Mouse (Mus musculus): Measurements from ENCODE around the gene Aplp1.
"Not testable (repeated sequence)": the region's sequence is repeated elsewhere in the genome, so short reads cannot be mapped to it uniquely, and the experiment has no call there.

Gene Aplp1

DNA sequence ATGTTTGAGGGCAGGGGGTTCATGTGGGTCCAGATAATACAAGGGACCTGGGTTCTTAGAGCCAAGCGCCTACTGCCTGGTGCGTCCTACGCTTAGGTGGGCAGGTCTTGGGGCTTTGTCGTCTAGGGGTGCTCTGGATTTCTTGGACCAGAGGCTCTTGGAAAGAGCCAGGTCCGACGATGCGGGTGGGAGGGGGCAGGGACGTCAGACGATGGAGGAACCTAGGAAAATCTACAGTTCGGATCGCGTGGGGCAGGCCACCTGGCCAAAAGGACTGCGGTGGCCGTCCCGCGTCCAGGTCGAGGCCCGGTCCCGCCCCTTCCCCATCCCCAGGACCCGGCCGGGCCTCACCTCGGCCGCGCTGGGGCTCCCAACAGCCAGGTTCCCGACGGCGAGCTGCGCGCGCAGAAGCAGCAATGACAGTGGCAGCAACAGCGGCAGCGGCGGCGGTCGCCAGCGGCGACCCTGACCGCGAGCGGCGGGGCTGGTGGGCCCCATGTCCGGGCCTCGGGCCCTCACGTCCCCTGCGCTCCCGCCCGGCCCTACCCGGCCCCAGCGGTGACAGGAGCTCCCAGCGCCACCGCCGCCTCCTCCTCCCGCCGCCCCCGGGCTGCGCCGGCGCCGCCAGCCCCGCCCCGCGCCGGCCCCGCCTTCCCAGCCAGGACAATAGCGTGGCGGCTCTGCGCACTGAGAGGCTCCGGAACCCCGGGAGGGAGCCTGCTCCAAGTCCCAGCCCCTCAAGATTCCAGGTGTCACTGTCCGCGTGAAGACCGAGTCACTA, at the start of gene Aplp1:
Gene Aplp1, minus strand, starts transcription at position 565 of the 781 bp plus-strand sequence.
- peak; percentile 68 for DNase-seq

DNA sequence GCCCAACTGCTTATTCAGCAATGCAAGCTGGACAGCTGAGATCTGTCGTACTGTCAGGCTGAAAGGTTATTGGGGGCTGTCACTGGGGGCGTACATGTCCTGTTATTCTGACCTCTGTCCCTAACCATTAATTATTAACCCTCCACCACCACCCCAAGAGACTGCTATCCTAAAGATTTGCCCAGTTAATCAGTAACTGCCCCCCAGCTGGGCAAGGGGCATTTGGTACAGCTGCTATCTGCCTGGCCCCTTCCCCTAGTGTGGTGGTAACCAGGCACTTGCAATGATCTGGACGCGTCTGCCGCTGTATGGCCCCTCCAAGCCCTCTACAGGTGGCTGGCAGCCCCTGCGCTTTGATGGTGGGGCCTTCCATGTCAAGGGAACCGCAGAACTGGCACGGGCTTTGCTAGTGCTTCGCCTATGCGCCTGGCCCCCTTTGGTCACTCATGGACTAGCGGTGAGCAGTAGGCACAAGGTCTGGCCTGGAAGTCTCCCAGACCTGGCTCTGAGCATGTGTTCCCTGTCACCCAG, 48.1 kb upstream of the Aplp1 start, which contains the start of gene Prodh2:
Gene Prodh2, plus strand, starts transcription at position 222 of the 531 bp plus-strand sequence.
- DNase-seq: no peak

DNA sequence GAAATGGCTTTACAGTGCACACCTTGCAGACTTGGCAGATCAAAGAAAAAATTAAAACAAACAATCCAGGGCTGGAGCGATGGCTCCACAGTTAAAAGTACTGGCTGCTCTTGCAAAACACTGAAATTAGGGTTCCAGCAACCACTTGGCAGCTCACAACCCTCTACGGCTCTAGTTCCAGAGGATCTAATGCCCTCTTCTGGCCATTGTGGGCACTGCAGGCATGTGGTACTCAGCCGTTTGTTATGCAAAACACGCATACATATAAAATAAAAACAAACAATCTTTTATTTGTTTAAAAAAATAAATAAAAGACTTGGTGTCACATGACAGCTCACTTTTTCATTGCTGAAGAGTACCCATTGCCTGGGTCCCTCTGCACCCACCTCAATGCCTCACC, 47.4 kb upstream of the Aplp1 start:
- peak; percentile 84 for DNase-seq

DNA sequence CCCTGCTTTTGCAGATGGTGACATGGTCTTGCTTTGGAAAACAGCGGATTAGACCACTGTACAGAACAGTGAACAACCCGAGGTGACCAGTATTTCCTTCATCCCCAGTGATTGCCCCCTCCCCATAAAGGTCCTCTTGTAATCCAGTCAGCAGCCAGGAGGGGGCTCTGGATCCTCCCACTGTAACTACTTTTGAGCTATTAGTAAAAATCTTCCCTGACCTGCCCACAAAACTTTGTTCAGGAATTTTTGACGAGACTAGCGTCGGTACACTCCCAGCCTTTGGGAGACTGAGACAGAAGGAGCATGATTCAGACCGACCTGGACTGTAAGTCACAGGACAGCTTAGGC, 45.6 kb upstream of the Aplp1 start:
- no peak for DNase-seq

DNA sequence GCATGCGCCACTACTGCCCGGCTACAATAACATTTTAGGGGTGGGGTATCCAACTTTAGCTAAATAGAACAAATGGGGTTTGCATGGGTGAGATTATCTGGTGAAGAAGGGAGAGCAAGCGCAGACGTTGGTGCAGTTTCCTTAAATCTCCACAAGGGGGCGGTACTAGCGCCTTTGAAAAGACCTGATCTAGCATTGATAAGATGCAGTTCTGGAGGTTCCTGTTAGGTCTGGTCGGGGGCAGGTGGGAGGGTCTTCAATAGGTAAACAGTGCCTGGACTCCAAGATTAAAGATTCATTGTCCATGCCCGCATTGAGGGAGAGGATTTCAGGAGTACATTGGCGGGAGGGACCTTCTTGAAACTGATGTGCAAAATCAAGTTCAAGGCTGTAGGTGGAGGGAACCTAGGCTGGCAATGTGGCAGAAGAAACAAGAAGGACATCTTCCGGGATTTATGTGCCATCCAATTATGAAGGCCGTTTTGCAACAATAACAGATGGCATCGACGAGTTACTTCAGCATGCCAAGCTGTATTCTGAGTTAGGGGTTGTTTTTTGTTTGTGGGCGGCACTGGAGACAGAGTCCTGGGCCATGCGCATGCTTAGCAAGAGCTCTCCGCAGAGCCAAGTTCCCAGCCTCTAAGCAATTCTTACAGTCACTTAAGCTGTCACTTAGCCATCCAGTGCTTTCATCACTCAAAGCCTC, 45.1 kb upstream of the Aplp1 start:
- DNase-seq: peak; percentile 36

DNA sequence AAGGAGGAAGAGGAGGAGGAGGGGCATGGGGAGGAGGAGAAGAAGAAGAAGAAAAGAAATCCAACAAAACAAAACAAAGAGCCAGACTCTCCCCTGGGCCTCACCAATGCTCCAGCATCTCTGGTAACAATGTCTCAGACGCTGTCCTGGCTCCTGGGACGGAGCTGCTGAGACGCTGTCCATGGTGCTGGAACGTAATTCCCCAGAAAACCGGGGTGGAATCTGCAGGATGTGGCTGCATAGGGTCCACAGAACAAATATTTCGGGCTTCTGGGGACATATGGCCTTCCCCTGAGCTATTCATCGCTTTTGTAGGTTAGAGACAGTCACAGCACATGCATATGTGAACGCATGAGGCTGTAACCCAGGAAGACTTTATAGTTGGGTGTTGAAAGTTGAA, 38.9 kb upstream of the Aplp1 start:
- DNase-seq: peak; percentile 41

DNA sequence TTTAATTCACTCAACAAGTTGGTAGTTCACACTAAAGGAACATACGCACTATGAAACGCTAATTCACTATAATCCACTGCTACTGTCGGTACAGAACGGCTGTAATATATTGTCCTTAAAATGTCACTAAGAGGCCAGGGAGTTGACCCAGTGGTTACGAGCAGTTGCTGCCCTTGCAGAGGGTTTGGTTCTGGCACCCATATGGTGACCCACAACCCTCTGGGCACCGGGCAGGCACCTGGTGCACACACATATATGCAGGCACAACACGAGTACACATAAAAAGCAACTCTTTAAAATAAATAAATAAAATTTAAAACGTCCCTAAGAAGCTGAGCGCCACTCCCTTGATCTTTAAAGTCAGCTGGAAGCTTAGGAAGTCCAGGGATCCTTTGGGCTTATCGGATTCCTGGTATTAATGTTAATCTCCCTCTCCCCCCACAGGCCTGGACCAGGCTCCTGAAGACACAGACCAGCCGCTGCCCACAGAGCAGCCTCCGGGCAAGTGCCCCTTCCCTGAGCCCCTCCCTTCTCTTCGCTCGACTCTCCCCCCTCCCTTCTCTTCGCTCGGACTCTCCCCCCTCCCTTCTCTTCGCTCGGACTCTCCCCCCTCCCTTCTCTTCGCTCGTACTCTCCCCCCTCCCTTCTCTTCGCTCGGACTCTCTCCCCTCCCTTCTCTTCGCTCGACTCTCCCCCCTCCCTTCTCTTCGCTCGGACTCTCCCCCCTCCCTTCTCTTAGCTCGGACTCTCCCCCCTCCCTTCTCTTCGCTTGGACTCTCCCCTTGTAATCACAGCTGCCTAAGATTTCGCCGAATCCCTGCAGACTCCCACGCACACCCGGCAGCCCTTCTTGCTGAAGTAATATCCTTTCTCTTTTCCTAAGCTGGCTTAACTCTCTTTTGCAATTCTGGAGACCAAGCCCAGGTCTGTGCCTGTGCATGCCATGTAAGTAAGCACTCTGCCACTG, 32.4 kb upstream of the Aplp1 start:
- DNase-seq: no peak

DNA sequence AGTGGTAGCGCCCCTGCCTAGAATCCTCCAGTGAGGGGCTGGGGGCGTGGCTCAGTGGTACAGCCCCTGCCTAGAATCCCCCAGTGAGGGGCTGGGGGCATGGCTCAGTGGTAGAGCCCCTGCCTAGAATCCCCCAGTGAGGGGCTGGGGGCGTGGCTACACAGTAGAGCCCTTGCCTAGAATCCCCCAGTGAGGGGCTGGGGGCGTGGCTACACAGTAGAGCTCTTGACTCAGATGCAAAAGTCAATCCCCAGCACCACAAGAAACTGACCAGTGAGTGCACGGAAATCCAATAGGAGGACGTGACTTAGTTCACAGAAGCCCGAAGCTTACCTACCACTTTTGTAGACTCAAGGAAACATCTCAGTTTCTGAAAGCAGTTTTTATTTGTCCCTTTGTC, 30.8 kb upstream of the Aplp1 start:
- DNase-seq: not testable (repeated sequence)

DNA sequence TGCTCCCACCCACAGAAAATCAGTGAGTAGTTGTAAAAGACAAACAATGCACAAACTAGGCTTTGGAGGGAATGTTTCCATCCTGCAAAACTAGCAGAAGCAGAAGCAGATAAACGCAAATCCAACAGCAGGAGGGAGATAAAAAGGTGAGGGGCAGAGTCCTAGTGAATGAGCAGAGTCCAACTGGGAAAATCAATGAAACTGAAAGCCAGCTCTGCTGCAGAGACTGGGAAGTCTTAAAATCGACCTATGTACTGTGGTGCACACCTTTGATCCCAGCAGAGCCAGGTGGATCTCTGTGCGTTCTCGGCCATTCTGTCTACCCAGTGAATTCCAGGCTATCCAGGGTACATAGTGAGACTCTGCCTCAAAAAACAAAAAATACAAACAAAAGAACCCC, 29.7 kb upstream of the Aplp1 start:
- DNase-seq: no peak

DNA sequence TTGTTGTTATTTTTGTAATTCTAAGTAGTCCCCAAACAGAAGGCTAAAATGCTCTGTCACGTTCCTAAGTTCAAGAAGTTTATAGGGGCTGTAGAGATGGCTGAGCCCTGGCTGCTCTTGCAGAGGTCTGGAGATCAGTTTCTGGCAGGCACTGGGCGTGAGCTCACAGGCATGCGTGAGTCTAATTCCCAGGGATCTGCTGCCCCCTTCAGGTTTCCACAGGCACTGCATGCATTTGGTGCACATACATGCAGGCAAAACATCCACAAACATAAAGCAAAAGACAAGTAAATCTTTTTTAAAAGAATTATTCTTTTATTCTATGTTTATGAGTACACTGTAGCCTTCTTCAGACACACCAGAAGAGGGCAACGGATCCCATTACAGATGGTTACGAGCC, 27.1 kb upstream of the Aplp1 start:
- peak; percentile 48 for DNase-seq

DNA sequence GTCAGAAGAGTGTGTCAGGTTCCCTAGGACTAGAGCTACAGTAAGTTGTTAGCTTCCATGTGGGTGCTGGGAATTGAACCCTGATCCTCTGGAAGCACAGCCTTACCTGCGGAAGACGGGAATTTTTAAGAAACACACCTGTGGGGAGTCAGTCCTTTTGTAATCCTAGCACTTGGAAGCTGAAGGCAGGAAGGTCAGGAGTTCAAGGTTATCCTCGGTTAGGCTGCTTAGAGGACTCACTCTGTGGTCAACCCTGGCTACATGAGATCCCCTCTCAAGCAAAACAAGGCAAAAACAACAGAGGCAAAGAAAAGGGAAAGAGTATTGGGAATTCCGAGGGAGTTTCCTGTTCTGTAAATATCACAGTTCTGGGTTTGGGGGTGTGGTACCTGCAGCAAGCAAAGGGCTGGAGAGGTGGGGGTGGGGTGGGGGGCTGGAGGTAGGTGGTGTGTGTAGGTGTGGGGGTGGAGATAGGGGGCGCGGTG, 19.5 kb upstream of the Aplp1 start:
- no peak for DNase-seq

DNA sequence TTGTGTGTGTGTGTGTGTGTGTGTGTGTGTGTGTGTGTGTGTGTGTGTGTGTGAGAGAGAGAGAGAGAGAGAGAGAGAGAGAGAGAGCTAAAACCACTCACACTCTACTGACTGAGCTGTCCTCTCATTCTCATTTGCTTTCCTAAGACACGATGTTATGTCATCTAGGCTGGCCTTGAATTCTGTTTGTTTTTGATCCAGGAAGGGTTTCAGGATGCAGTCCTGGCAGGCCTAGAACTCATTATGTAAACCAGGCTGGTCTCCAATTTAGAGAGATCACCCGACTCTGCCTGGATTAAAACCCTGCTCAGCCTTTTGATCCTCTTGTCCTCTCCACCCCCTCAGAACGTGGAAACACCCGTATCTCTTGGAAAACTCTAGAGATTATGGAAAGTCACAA, 18.7 kb upstream of the Aplp1 start:
- DNase-seq: no peak

DNA sequence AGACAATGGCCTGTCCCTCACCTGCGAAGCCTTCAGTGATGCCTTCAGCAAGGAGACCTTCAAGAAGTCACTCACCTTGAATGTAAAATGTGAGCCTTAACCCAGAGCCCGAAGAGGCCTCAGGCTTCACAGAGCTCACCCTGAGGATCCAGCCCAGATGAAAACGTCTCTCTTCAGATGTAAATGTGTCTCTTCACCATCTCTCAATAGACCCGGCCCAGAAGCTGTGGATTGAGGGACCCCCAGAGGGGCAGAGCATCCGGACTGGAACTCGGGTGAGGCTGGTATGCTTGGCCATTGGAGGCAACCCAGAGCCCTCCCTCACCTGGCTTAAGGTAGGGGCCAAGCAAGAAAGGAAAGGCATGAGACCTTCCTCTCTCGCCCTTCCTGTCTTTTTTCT, 18.2 kb upstream of the Aplp1 start:
- no peak for DNase-seq

DNA sequence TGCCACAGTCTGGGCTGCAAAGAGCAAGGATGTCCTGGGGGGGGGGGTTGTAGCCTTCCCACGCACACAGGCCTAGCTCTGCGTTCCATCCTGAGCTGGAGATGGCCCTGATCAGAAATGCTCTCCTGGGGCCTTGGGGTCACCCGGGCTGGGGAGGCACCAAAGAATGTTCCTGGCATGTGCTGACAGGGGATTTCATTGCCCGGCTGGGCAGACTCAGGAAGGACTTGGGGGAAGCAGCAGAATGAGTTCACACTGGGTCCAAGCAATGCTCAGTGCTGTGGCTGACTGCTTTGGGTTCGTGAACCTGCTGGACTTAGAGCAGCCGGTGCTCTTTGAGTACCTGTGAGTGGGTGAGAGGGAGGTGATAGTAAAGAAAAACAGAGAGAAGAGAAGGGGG, 14.1 kb upstream of the Aplp1 start:
- no peak for DNase-seq

DNA sequence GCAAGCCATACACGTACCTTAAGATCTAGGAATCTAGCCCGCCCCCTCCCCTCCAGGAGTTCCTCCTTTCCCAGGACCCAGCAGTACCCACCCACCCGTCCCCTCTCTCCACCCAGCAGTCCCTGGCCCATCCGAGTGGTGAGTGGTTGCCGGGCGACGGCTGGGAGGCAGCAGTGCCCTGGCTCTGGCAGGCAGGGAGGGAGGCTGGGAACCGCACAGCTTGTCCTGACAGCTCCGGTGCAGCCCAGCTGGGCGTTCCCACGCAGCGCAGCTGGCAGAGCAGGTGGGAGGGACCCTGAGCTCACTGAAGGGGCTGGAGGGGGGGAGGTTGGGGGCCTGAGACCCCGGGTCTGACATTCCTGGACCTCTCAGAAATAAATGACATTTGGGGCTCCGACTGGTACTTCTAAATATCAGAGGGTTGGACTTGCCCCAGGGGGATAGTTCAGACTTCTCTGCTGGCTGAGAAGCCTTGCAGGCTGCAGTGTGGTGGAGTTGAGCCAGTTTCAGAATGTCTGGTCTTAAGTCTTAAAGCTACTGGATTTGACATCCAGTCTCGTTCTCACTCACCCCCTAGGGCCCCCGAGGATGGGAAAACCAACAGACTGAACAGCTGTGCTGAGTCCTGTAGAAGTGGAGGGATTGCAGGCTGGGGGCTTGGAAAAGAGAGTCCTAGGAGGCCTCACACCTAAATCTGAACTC, 12.4 kb upstream of the Aplp1 start, which contains the start of the genes Kirrel2 and Nphs1:
Gene Kirrel2, minus strand, starts transcription at position 62 of the 702 bp plus-strand sequence.
Gene Nphs1, plus strand, starts transcription at position 687 of the 702 bp plus-strand sequence.
- DNase-seq: no peak

DNA sequence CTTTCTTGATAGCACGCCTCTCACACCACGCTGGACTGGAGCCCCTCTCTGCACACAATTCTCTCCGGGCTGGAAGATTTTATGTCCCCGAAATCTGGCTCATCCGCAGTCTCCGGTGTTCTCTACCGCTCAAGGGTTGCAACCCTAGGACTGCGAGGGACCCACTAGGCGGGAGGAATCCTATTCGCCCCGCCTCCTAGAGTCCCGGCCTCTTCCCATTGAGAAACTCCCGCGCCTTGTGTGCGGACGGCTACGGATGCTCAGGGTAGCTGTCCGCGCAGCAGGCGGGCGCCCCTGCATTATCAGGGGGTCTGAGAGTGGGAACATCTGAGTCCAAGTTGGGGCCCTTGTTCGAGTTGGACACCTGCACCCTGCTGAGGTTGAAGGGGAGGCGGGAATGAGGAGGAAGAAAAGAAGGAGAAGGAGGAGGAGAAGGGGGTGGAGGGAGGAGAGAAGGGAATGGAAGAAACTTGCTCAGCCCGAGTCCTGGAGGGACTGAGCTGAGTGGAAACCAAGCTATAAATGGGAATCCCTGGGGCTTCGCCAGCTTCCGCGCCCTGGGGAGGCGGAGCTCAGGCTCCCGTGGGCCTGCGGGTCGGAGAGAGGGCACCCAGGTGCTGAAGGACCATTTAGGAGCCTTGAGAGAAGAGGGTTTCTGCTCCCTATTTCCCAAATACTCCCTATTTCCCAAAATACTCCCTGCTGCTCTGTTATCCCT, 11.7 kb upstream of the Aplp1 start:
- DNase-seq: no peak

DNA sequence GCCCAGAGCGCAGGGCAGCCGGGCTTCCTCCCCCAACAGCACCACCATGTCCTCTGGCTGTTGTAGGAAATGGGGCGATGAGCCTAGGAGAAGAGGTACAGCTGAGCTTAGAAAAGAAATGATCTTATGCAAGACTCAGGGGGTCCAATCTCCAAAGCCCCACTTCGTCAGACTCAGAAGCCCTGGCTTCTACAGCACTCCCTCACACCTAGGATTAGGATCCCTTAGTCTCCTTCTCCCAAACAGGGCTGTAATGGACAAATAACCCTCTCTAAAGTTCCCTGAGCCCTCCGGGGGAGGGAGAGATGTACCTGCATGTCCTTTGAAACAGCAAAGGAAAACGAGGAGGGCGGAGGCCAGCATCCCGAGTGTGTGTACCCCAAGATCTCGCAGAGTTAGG, 11.2 kb upstream of the Aplp1 start:
- no peak for DNase-seq

DNA sequence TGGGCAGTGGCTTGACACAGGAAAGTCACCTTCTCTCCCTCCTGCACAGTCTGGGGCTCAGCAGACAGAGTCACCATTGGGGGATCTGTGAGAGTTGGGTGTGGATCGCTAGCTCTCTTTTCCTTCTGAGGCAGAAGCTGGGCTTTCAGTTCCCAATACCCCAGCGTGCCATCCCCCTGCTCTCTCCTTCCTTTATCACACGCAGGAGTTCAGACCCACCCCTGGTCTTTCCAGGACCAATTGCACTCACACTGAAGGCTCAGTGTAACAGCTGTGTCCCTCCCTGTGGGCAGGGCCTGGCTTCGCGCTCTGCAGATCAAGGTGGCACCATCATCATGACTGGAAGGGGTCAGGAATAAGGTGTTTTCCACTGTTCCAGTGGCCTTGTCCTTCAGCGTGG, 8.9 kb upstream of the Aplp1 start:
- no peak for DNase-seq

DNA sequence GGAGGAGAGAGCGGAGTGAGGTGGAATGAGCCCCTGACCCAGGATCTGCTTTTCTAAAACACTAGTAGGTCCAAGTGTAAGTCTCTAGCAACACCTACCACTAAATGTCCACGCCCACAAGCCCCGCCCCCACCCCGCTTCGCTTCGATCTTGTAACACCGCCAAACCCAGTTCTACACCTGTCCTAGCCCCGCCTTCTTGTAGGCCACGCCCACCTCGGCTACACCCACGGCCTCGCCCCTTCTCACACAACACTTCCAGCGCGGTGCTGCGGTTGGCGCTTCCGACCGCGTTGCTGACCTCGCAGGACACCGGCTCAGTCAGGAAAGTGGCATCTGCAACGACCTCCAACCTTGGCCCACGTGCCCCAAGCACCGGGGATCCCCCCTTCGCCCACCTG, 8.4 kb upstream of the Aplp1 start:
- peak; percentile 45 for DNase-seq

DNA sequence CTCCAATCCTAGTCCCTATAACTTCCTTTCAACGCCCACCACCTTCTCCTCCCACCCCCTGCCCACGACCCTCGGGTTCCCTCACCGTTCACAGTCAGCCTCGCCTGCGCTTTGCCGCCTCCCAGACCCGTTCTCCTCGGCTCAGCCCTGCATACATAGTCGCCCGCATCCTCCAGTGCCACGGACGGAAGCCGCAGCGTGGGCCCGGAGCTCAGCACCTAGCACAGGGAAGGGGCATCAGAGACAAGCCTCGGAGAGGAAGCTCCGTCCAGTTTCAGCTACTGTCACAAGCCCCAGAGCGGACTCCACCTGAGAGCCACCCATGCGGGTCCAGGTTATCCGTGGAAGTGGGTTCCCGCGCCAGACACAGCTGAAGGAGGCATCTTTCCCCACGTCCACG, 8.0 kb upstream of the Aplp1 start:
- no peak for DNase-seq

DNA sequence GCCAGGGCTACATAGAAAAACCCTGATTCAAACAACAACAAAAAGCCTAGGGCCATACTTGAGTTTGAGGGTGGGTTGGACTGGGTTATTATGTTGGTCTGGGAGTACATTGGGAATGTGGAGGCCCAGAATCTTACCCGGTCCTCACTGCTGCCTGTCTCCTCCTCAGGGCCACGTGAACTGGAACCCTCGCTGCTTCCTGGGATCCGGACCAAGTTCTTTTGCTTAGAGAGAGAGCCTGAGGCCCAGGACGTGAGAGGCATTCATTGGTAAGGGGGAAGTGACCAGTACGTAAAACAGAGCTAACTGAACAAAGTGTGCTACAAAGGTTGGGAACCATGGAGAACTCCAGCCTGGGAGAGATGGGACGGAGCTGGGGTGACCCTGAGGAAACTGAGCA, 4.9 kb upstream of the Aplp1 start:
- no peak for DNase-seq
